In genomic region chr3:97823438-97823837, GRCm38 (mm10) we compare ENCODE assay signal across 9 mouse cellular contexts.
DNase-seq lines count a peak whose midpoint lies in the region; ATAC-seq lines count a peak whose summit lies in the region.
"Had no signal": no experiment of that assay in that cellular context is flagged by ENCODE, and none has a peak within 500 bp of the region (broad histone marks: within the 10 kb centered on the region; RNA-seq: fewer than 3 reads in every experiment).

No protein-coding gene starts in this region.

- H3K9me3 ChIP-seq in forebrain, embryonic 10.5 days: no peaks in the 10 kb centered on the region
- H3K9me3 ChIP-seq in forebrain, embryonic 16.5 days (ENCODE audit: control insufficient read depth, low read length): no peaks in the 10 kb centered on the region
- no peaks in the 10 kb centered on the region for H3K9me3 ChIP-seq in kidney, embryonic 16.5 days (ENCODE audit: low read length)
- H3K9me3 ChIP-seq in neural tube, embryonic 13.5 days: no peaks in the 10 kb centered on the region

- no peak overlapping the region for H3K4me2 ChIP-seq in forebrain, embryonic 16.5 days (ENCODE audit: low read length)
- peak overlapping the region; percentile 97 for H3K4me2 ChIP-seq in kidney, embryonic 16.5 days (replicated peaks; ENCODE audit: low read depth, low read length)
- H3K4me2 ChIP-seq in neural tube, embryonic 13.5 days: peak overlapping the region; percentile 72

- 19% methylated on average over 6 of the region's 6 CpGs for WGBS in forebrain, embryonic 10.5 days
- whole genome bisulfite sequencing in forebrain, embryonic 16.5 days: 25% methylated on average over 6 of the region's 6 CpGs
- 17% methylated on average over 6 of the region's 6 CpGs for WGBS in kidney, embryonic 16.5 days
- 13% methylated on average over 6 of the region's 6 CpGs for WGBS in neural tube, embryonic 13.5 days

- H3K27ac ChIP-seq in forebrain, embryonic 10.5 days: no peak overlapping the region
- H3K27ac ChIP-seq in forebrain, embryonic 16.5 days (ENCODE audit: low read length): no peak overlapping the region
- H3K27ac ChIP-seq in kidney, embryonic 16.5 days (ENCODE audit: low read length): no peak overlapping the region
- no peak overlapping the region for H3K27ac ChIP-seq in neural tube, embryonic 13.5 days (replicated peaks)

- DNase-seq in forebrain, embryonic 10.5 days (ENCODE audit: extremely low spot score, low spot score): no peak
- no peak for DNase-seq in kidney, adult 18-20 months
- DNase-seq in gastrocnemius, adult 8-10 months (ENCODE audit: low spot score in 2 of 2): peak; percentile 50 to 57
- no peak for DNase-seq in right cerebral cortex, adult 2 months (ENCODE audit: low spot score in 2 of 2)
- DNase-seq in ovary, adult 18-20 months (ENCODE audit: low spot score): no peak

- peak overlapping the region; percentile 63 for H3K4me3 ChIP-seq in forebrain, embryonic 10.5 days
- H3K4me3 ChIP-seq in forebrain, embryonic 16.5 days (replicated peaks; ENCODE audit: low read length): no peak overlapping the region
- peak overlapping the region; percentile 57 for H3K4me3 ChIP-seq in kidney, embryonic 16.5 days (ENCODE audit: low read length)
- H3K4me3 ChIP-seq in neural tube, embryonic 13.5 days: no peak overlapping the region

- peaks cover 31% of the 10 kb centered on the region for H3K27me3 ChIP-seq in forebrain, embryonic 10.5 days (ENCODE audit: poor library complexity, severe bottlenecking)
- H3K27me3 ChIP-seq in forebrain, embryonic 16.5 days (replicated peaks; ENCODE audit: control insufficient read depth, insufficient read depth, low read length): 0 out of 2 replicates have a peak, but pooled peaks cover 6% of the 10 kb centered on the region
- H3K27me3 ChIP-seq in kidney, embryonic 16.5 days (ENCODE audit: insufficient read depth, low read length): peaks cover 13% of the 10 kb centered on the region
- peaks cover 31% of the 10 kb centered on the region for H3K27me3 ChIP-seq in neural tube, embryonic 13.5 days
- H3K27me3 ChIP-seq: Patski had no signal

- no peak for ATAC-seq in forebrain, embryonic 16.5 days
- ATAC-seq in kidney, embryonic 16.5 days (ENCODE audit: low FRiP score, low TSS enrichment): no peak
- no peak for ATAC-seq in neural tube, embryonic 13.5 days (ENCODE audit: low read depth)
- ATAC-seq: Patski had no signal

- H3K9ac ChIP-seq in forebrain, embryonic 16.5 days (replicated peaks; ENCODE audit: low read depth, low read length): no peak overlapping the region
- no peak overlapping the region for H3K9ac ChIP-seq in kidney, embryonic 16.5 days (replicated peaks; ENCODE audit: low read length)
- H3K9ac ChIP-seq in neural tube, embryonic 13.5 days: 0 out of 2 replicates have a peak overlapping the region, but pooled peaks have one; percentile 52

- H3K4me1 ChIP-seq in forebrain, embryonic 10.5 days: peaks cover 31% of the 10 kb centered on the region
- H3K4me1 ChIP-seq in forebrain, embryonic 16.5 days (replicated peaks; ENCODE audit: control insufficient read depth, insufficient read depth, low read length): peaks cover 12% of the 10 kb centered on the region
- peaks cover 18% of the 10 kb centered on the region; the same call in 1 of the 2 replicates for H3K4me1 ChIP-seq in kidney, embryonic 16.5 days (ENCODE audit: insufficient read depth, low read length)
- H3K4me1 ChIP-seq in neural tube, embryonic 13.5 days (replicated peaks): peaks cover 17% of the 10 kb centered on the region

- H3K36me3 ChIP-seq in forebrain, embryonic 10.5 days (replicated peaks): no peaks in the 10 kb centered on the region
- H3K36me3 ChIP-seq in forebrain, embryonic 16.5 days (ENCODE audit: control insufficient read depth, insufficient read depth): no peaks in the 10 kb centered on the region
- H3K36me3 ChIP-seq in kidney, embryonic 16.5 days (ENCODE audit: insufficient read depth, low read length): no peaks in the 10 kb centered on the region
- no peaks in the 10 kb centered on the region for H3K36me3 ChIP-seq in neural tube, embryonic 13.5 days

Comparison
In these comparisons a context has a peak if more than half of its experiments do, and no peak if none do; other contexts are left out.
1. H3K4me3 ChIP-seq: peak in forebrain, embryonic 10.5 days (single experiment) and kidney, embryonic 16.5 days (single experiment); none in forebrain, embryonic 16.5 days (single experiment) and neural tube, embryonic 13.5 days (single experiment).
2. DNase-seq: peak in gastrocnemius, adult 8-10 months (2 of 2); none in forebrain, embryonic 10.5 days (single experiment), kidney, adult 18-20 months (single experiment), right cerebral cortex, adult 2 months (0 of 2) and ovary, adult 18-20 months (single experiment).